Mouse (Mus musculus): ENCODE measurements at regions not wholly inside any gene's neighbourhood (a gene's known extent, or its start where the extent isn't known, plus 50 kb on each side); places are given as distances from the start of the nearest gene placed in this dataset.

- TF ChIP-seq CTCF (conservative IDR thresholded peaks at IDR 0.05; ENCODE audit: insufficient read depth, insufficient read length, low read depth, low read length): no peak
- TF ChIP-seq POLR2A (IDR thresholded peaks at IDR 0.05; ENCODE audit: low read depth, low read length): no peak
These were observed 254.5 kb downstream of the Plk2 start for GRCm38 (mm10) chr13:110649378-110649777.

Data from kidney, adult 2 months (tissue).